Mouse (Mus musculus) testis, adult 2 months (tissue): ENCODE measurements around the gene Rpn2.

Experiments
- CTCF ChIP-seq: fragments of 200-500 bp; IDR thresholded peaks from 2 replicates; pipeline ENCODE4 v1.5.1; 2012; ENCODE audit warnings: low read depth, mild to moderate bottlenecking, inconsistent platforms, low read length, moderate library complexity; ENCODE audit not compliant: control insufficient read depth, insufficient read depth, insufficient replicate concordance
- POLR2A ChIP-seq: fragments of 200-500 bp; IDR thresholded peaks from 2 replicates; pipeline ENCODE4 v1.6.1; 2012; ENCODE audit warnings: low read depth, mild to moderate bottlenecking, inconsistent platforms, low read length, moderate library complexity; ENCODE audit not compliant: control insufficient read depth

DNA sequence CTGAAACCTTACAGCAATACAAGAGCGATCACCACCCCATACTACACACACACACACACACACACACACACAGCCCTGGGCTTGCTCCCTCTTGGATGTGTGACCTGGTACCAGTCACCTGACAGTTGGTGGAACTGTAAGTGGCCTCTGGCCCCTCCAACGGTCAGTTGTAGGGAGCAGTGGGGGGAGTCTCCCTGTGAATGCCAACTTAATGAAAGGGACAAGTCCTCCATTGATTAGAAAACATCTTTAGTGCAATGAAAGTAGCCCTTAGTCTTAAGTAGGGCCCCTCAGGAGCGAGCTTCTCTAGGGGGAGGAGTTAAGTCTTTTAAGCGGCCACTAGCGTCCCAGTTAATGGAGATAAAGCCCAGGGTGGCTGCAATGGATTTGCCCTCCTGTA lies 49.3 kb downstream of the Rpn2 start:
- TF ChIP-seq CTCF, result no peak
- peak; percentile 48; the same call in 1 of the 2 replicates for TF ChIP-seq POLR2A
